Mouse (Mus musculus): ENCODE results near the gene Ccdc116. TPM values are rescaled to one million over a fixed set of nuclear protein-coding genes. Genes with fewer than 3 reads are reported as not detected.

Ccdc116 gene
- total RNA-seq, 2 experiments from 2014 or later, result 0.26 TPM; not detected in 1

GRCm38 (mm10) chr16:17131191-17132088, 15.6 kb downstream of the Ccdc116 start:
- intact Hi-C loops (cut with DNase I), result loop anchor here (5.0 kb wide), 1 partner anchor 76 kb away; the partner anchor contains the start of gene Rimbp3
- no peak for DNase-seq

GRCm38 (mm10) chr16:17127292-17127691, 19.7 kb downstream of the Ccdc116 start:
- intact Hi-C loops (cut with DNase I), result loop anchor here (5.0 kb wide), 1 partner anchor 150 kb away; the partner anchor contains the start of gene Tmem191c
- DNase-seq, result no peak

GRCm38 (mm10) chr16:17124871-17125520, 22.0 kb downstream of the Ccdc116 start, which contains the start of gene 2610318N02Rik:
Gene 2610318N02Rik (minus strand): TSS chr16:17125167.
- intact Hi-C loops (cut with DNase I), result loop anchor here (5.0 kb wide), 1 partner anchor 152 kb away; the partner anchor contains the start of gene Tmem191c
- no peak for DNase-seq

- intact Hi-C loops (cut with DNase I), result no loop called here
Observed at GRCm38 (mm10) chr16:17124119-17124870, 22.7 kb downstream of the Ccdc116 start.

GRCm38 (mm10) chr16:17121569-17121968, 25.5 kb downstream of the Ccdc116 start:
- intact Hi-C loops (cut with DNase I), result no loop called here
- DNase-seq, result no peak

More at GRCm38 (mm10) chr16:17124119-17124870, 22.7 kb downstream of the Ccdc116 start:
- DNase-seq, result no peak

GRCm38 (mm10) chr16:17117309-17117799, 29.7 kb downstream of the Ccdc116 start:
- no peak for DNase-seq
- intact Hi-C loops (cut with DNase I), result no loop called here

GRCm38 (mm10) chr16:17110771-17111743, 36.0 kb downstream of the Ccdc116 start, which contains the start of gene Ppil2:
Gene Ppil2 (minus strand): TSS chr16:17111257.
- intact Hi-C loops (cut with DNase I), result no loop called here

GRCm38 (mm10) chr16:17104600-17104999, 42.4 kb downstream of the Ccdc116 start:
- DNase-seq, result no peak
- intact Hi-C loops (cut with DNase I), result no loop called here

More at GRCm38 (mm10) chr16:17110771-17111743, 36.0 kb downstream of the Ccdc116 start, which contains the start of gene Ppil2:
- DNase-seq, result peak; percentile 40 to 58

GRCm38 (mm10) chr16:17102630-17103220, 44.3 kb downstream of the Ccdc116 start:
- intact Hi-C loops (cut with DNase I), result no loop called here
- DNase-seq, result no peak

- intact Hi-C loops (cut with DNase I), result no loop called here
- DNase-seq, result no peak
Observed at GRCm38 (mm10) chr16:17096938-17097337, 50.1 kb downstream of the Ccdc116 start.

Small RNA genes within 50 kb of the gene (microRNA-seq; reads per million reads assigned to microRNA genes)
- gene Mir130b, result 39.4 to 54.2 reads per million in 2 experiments
- gene Mir301b, result 1.5 to 2.1 reads per million in 2 experiments

Other genes with a start within 250 kb of the Ccdc116 start
- 10 to 100 TPM; 87.9 to 89.5 TPM for gene Mapk1, start 163.8 kb downstream of the Ccdc116 start, total RNA-seq (2021)
- under 1 TPM; 0.69 to 0.94 TPM for gene Ypel1, start 77.5 kb downstream of the Ccdc116 start, total RNA-seq (2021)
- 10 to 100 TPM; 23.2 to 29.4 TPM for gene Ppil2, start 36.0 kb downstream of the Ccdc116 start, total RNA-seq (2021)
- under 1 TPM in 1 of 2 experiments, not detected in 1; 0.92 TPM for gene 2610318N02Rik, start 22.1 kb downstream of the Ccdc116 start, total RNA-seq (2021)
- gene Sdf2l1, start 14.8 kb downstream of the Ccdc116 start, total RNA-seq (2021), result 1 to 10 TPM; 3.8 to 4.8 TPM
- gene Ydjc, start 2.6 kb downstream of the Ccdc116 start, total RNA-seq (2021), result under 1 TPM in 1 of 2 experiments, not detected in 1; 0.20 TPM
- gene Ube2l3, start 55.4 kb upstream of the Ccdc116 start, total RNA-seq (2021), result 100 to 1,000 TPM; 130 to 135 TPM
- not detected for gene Rimbp3, start 61.4 kb upstream of the Ccdc116 start, total RNA-seq (2021)
- 1 to 10 TPM; 1.1 to 1.3 TPM for gene Hic2, start 86.3 kb upstream of the Ccdc116 start, total RNA-seq (2021)
- 1 to 10 TPM in 1 of 2 experiments, under 1 TPM in 1; 0.91 to 1.4 TPM for gene Tmem191c, start 128.8 kb upstream of the Ccdc116 start, total RNA-seq (2021)
- gene Serpind1, start 184.1 kb upstream of the Ccdc116 start, total RNA-seq (2021), result under 1 TPM in 1 of 2 experiments, not detected in 1; 0.27 TPM

All from gastrocnemius, postnatal 36 days (tissue).